Mouse (Mus musculus): ENCODE results near the gene Cldn7. TPM values are rescaled to one million over a fixed set of nuclear protein-coding genes. Genes with fewer than 3 reads are reported as not detected.
A peak's percentile ranks its signal among the peaks of the same experiment; 100 is the strongest.

The Cldn7 gene
- polyA plus RNA-seq, 1 experiment from 2014 or later = 57.4 TPM

DNA sequence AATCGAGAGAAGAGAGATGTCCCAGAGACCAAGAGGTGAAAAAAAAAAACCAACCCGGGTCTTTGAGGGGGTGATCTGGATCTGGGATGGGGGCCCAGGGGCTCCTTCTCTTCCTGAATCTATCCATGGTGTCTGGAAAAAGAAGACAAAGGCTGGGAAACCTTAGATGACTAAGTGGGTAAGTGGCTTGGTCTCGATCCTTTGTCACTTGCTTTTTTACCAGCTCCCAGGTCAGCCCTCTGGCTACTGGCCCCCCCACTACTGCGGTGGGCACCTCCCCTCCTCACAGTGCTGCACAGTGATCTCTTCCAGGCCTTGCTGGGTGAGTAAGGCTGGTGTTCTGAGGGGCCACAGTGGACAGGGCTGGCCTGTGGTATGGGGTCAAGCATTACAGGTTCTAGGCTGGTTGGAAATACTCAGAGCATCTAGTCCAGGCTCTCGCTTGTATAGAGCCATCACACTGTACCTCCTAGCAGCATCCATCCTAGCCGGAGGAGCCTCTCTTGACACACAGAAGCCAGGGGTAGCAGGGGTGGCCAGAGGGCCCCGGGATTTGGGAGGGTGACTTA is 52.7 kb downstream of the Cldn7 start:
- H3K27me3 ChIP-seq = no peaks in the 10 kb centered on the region
- H3K36me3 ChIP-seq = peaks cover 18% of the 10 kb centered on the region
- peaks cover 68% of the 10 kb centered on the region for H3K4me1 ChIP-seq
- H3K4me3 ChIP-seq (replicated peaks) = peak overlapping the region; percentile 54; the same call in 1 of the 2 replicates
- peak overlapping the region; percentile 91 for H3K4me2 ChIP-seq (replicated peaks)
- no peak overlapping the region for H3K9ac ChIP-seq
- no peaks in the 10 kb centered on the region for H3K9me3 ChIP-seq (replicated peaks)
- no peak for ATAC-seq (ENCODE audit: insufficient number of reproducible peaks, low FRiP score, low TSS enrichment, low read depth)
- WGBS = 29% methylated on average over 7 of the region's 7 CpGs
- H3K27ac ChIP-seq (replicated peaks) = peak overlapping the region; percentile 92; the same call in 1 of the 2 replicates

MicroRNAs within 50 kb of the gene (microRNA counts, 519-probe panel; counts per million panel counts)
- microRNA mmu-miR-324-3p (not detected), microRNA mmu-miR-324-5p (2,799 counts per million, percentile 66 among the panel's probes with 10 or more counts)

Small RNA genes lying within 50 kb of the gene (microRNA-seq; reads per million reads assigned to microRNA genes)
- gene Gm44349 (ENCODE audit: borderline number of aligned reads) (not detected), gene Mir324 (ENCODE audit: borderline number of aligned reads) (2,340 reads per million, percentile 84 among the genes with 10 or more reads in this experiment)

Other genes starting within 250 kb of the Cldn7 start
- 24.3 and 28.2 TPM in 2 replicates for gene Polr2a, start 206.1 kb upstream of the Cldn7 start, polyA plus RNA-seq (2015; fragmentation: Nextera tagmentation; extraction: Ambion mirVana)
- gene Slc35g3, start 202.8 kb upstream of the Cldn7 start, polyA plus RNA-seq (2015; fragmentation: Nextera tagmentation; extraction: Ambion mirVana) = 0.15 and 0.18 TPM in 2 replicates
- 5.7 and 6.1 TPM in 2 replicates for gene Zbtb4, start 198.9 kb upstream of the Cldn7 start, polyA plus RNA-seq (2015; fragmentation: Nextera tagmentation; extraction: Ambion mirVana)
- gene Chrnb1, start 168.8 kb upstream of the Cldn7 start, polyA plus RNA-seq (2015; fragmentation: Nextera tagmentation; extraction: Ambion mirVana) = 29.3 and 38.6 TPM in 2 replicates
- gene Fgf11, start 162.9 kb upstream of the Cldn7 start, polyA plus RNA-seq (2015; fragmentation: Nextera tagmentation; extraction: Ambion mirVana) = 4.1 and 4.4 TPM in 2 replicates
- gene Tmem102, start 159.2 kb upstream of the Cldn7 start, polyA plus RNA-seq (2015; fragmentation: Nextera tagmentation; extraction: Ambion mirVana) = 7.5 and 10.0 TPM in 2 replicates
- gene Gm39566, start 149.5 kb upstream of the Cldn7 start, polyA plus RNA-seq (2015; fragmentation: Nextera tagmentation; extraction: Ambion mirVana) = not detected in 2 replicates
- not detected in 2 replicates for gene Spem2, start 146.3 kb upstream of the Cldn7 start, polyA plus RNA-seq (2015; fragmentation: Nextera tagmentation; extraction: Ambion mirVana)
- gene Spem1, start 142.6 kb upstream of the Cldn7 start, polyA plus RNA-seq (2015; fragmentation: Nextera tagmentation; extraction: Ambion mirVana) = 0.16 and 0.38 TPM in 2 replicates
- gene Nlgn2, start 127.0 kb upstream of the Cldn7 start, polyA plus RNA-seq (2015; fragmentation: Nextera tagmentation; extraction: Ambion mirVana) = 10.6 and 11.6 TPM in 2 replicates
- gene Tmem256, start 126.3 kb upstream of the Cldn7 start, polyA plus RNA-seq (2015; fragmentation: Nextera tagmentation; extraction: Ambion mirVana) = 388 and 399 TPM in 2 replicates
- gene Plscr3, start 118.4 kb upstream of the Cldn7 start, polyA plus RNA-seq (2015; fragmentation: Nextera tagmentation; extraction: Ambion mirVana) = 126 and 148 TPM in 2 replicates
- gene Tnk1, start 106.0 kb upstream of the Cldn7 start, polyA plus RNA-seq (2015; fragmentation: Nextera tagmentation; extraction: Ambion mirVana) = 6.9 TPM in 2 replicates
- 0.35 and 0.47 TPM in 2 replicates for gene Tmem95, start 86.8 kb upstream of the Cldn7 start, polyA plus RNA-seq (2015; fragmentation: Nextera tagmentation; extraction: Ambion mirVana)
- gene Kctd11, start 83.4 kb upstream of the Cldn7 start, polyA plus RNA-seq (2015; fragmentation: Nextera tagmentation; extraction: Ambion mirVana) = 13.8 and 18.1 TPM in 2 replicates
- gene Acap1, start 69.2 kb upstream of the Cldn7 start, polyA plus RNA-seq (2015; fragmentation: Nextera tagmentation; extraction: Ambion mirVana) = 1.8 and 2.3 TPM in 2 replicates
- 8.7 and 9.4 TPM in 2 replicates for gene 2810408A11Rik, start 63.8 kb upstream of the Cldn7 start, polyA plus RNA-seq (2015; fragmentation: Nextera tagmentation; extraction: Ambion mirVana)
- gene Neurl4, start 63.7 kb upstream of the Cldn7 start, polyA plus RNA-seq (2015; fragmentation: Nextera tagmentation; extraction: Ambion mirVana) = 7.8 and 8.5 TPM in 2 replicates
- 84.5 and 85.1 TPM in 2 replicates for gene Gps2, start 50.9 kb upstream of the Cldn7 start, polyA plus RNA-seq (2015; fragmentation: Nextera tagmentation; extraction: Ambion mirVana)
- 1,531 and 1,570 TPM in 2 replicates for gene Eif5a, start 42.8 kb upstream of the Cldn7 start, polyA plus RNA-seq (2015; fragmentation: Nextera tagmentation; extraction: Ambion mirVana)
- 2.7 and 6.2 TPM in 2 replicates for gene Ybx2, start 29.0 kb upstream of the Cldn7 start, polyA plus RNA-seq (2015; fragmentation: Nextera tagmentation; extraction: Ambion mirVana)
- gene Slc2a4, start 16.6 kb upstream of the Cldn7 start, polyA plus RNA-seq (2015; fragmentation: Nextera tagmentation; extraction: Ambion mirVana) = 21.1 and 21.7 TPM in 2 replicates
- gene Ctdnep1, start 16.4 kb downstream of the Cldn7 start, polyA plus RNA-seq (2015; fragmentation: Nextera tagmentation; extraction: Ambion mirVana) = 31.6 and 34.9 TPM in 2 replicates
- gene Elp5, start 17.7 kb downstream of the Cldn7 start, polyA plus RNA-seq (2015; fragmentation: Nextera tagmentation; extraction: Ambion mirVana) = 112 and 113 TPM in 2 replicates
- gene Gabarap, start 26.4 kb downstream of the Cldn7 start, polyA plus RNA-seq (2015; fragmentation: Nextera tagmentation; extraction: Ambion mirVana) = 543 and 559 TPM in 2 replicates
- gene Phf23, start 31.0 kb downstream of the Cldn7 start, polyA plus RNA-seq (2015; fragmentation: Nextera tagmentation; extraction: Ambion mirVana) = 77.8 and 83.0 TPM in 2 replicates
- 47.3 and 52.3 TPM in 2 replicates for gene Dvl2, start 35.8 kb downstream of the Cldn7 start, polyA plus RNA-seq (2015; fragmentation: Nextera tagmentation; extraction: Ambion mirVana)
- gene Acadvl, start 50.6 kb downstream of the Cldn7 start, polyA plus RNA-seq (2015; fragmentation: Nextera tagmentation; extraction: Ambion mirVana) = 95.6 and 97.7 TPM in 2 replicates
- 11.4 and 14.4 TPM in 2 replicates for gene Dlg4, start 52.2 kb downstream of the Cldn7 start, polyA plus RNA-seq (2015; fragmentation: Nextera tagmentation; extraction: Ambion mirVana)
- gene Asgr1, start 89.3 kb downstream of the Cldn7 start, polyA plus RNA-seq (2015; fragmentation: Nextera tagmentation; extraction: Ambion mirVana) = 0.24 and 0.27 TPM in 2 replicates
- gene Asgr2, start 127.9 kb downstream of the Cldn7 start, polyA plus RNA-seq (2015; fragmentation: Nextera tagmentation; extraction: Ambion mirVana) = 0.12 and 0.26 TPM in 2 replicates
- 0.42 and 2.1 TPM in 2 replicates for gene Mgl2, start 165.6 kb downstream of the Cldn7 start, polyA plus RNA-seq (2015; fragmentation: Nextera tagmentation; extraction: Ambion mirVana)
- 1.5 and 2.6 TPM in 2 replicates for gene Clec10a, start 191.4 kb downstream of the Cldn7 start, polyA plus RNA-seq (2015; fragmentation: Nextera tagmentation; extraction: Ambion mirVana)
- 6.9 and 11.2 TPM in 2 replicates for gene Slc16a11, start 248.0 kb downstream of the Cldn7 start, polyA plus RNA-seq (2015; fragmentation: Nextera tagmentation; extraction: Ambion mirVana)

All from embryonic facial prominence, embryonic 15.5 days (tissue).